Mouse (Mus musculus): Measurements from ENCODE around the gene Cnn3.

DNA sequence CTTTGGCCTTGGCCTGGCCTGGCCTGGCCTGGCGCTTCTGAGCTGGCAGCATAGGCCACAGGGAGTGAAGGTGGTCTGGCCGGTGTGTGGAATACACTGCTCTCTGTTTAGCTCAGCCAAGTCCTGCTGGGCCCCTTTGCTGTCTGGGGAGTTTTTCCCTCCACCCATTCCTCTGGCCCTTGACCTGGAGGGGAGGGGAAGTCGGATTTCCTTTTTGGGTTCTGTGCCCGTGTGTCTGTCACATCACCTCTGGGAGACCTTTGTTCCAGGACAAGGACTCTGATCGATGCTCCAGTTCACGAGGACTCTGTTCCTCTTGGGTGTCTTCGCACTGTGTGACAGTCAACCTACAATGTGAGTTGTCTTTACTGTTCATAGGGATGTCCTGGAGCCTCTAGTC lies 11.7 kb downstream of the Cnn3 start:
- TF ChIP-seq FLI1 (IDR thresholded peaks at IDR 0.05; ENCODE audit: low read length): no peak
- TF ChIP-seq GATA1 (IDR thresholded peaks at IDR 0.05; ENCODE audit: borderline replicate concordance, low read length): no peak
